Mouse (Mus musculus) CH12.LX (cell line): ENCODE data around the gene Otud7b. TPM values are rescaled to one million over a fixed set of nuclear protein-coding genes. Genes with fewer than 3 reads are reported as not detected.

Experiments
- DNase-seq: peaks from one replicate; pipeline ENCODE4 v3.0.0-alpha.2; 2013; ENCODE audit errors: extremely low read depth
- H3K27ac ChIP-seq: 2 replicates; pipeline ENCODE4 v1.5.1; 2012; ENCODE audit warnings: low read depth, mild to moderate bottlenecking, control low read depth, moderate library complexity; ENCODE audit not compliant: insufficient read depth
- H3K27me3 ChIP-seq: replicated peaks from 2 replicates; pipeline ENCODE3; 2012; ENCODE audit warnings: inconsistent platforms
- H3K36me3 ChIP-seq, 2 experiments: replicated peaks in 1 of 2; 2 replicates each; pipeline versions ENCODE3 to v1.6.1; 2012; ENCODE audit warnings: inconsistent platforms in 1 of 2, low read length in 1 of 2, mild to moderate bottlenecking in 1 of 2, mixed read lengths in 1 of 2, moderate library complexity in 1 of 2; ENCODE audit not compliant: control insufficient read depth in 1 of 2, insufficient read depth in 1 of 2
- H3K4me1 ChIP-seq, 2 experiments: 2 replicates each; pipeline ENCODE4 v1.6.1; 2012; ENCODE audit warnings: inconsistent platforms in 1 of 2, moderate library complexity in 1 of 2; ENCODE audit not compliant: insufficient read depth in 2 of 2, control insufficient read depth in 1 of 2
- H3K4me2 ChIP-seq: 2 replicates; pipeline ENCODE4 v1.6.1; 2012; ENCODE audit warnings: low read depth, mild to moderate bottlenecking, control low read depth; ENCODE audit not compliant: poor library complexity, insufficient read depth, severe bottlenecking
- H3K4me3 ChIP-seq, 3 experiments: fragments of 150-350 bp in 1 of 3; sonication (generic) in 1 of 3; replicated peaks in 1 of 3; 2 replicates each; pipeline versions ENCODE3 to v1.5.1; 2011 to 2012; ENCODE audit warnings: low read depth in 2 of 3, low read length in 2 of 3, mild to moderate bottlenecking in 2 of 3, moderate library complexity in 2 of 3, control low read depth in 1 of 3, improper control_type of control experiment in 1 of 3, inconsistent platforms in 1 of 3, mixed read lengths in 1 of 3; ENCODE audit not compliant: poor library complexity in 1 of 3
- H3K79me2 ChIP-seq: replicated peaks from 2 replicates; pipeline ENCODE4 v1.6.1; 2012; ENCODE audit warnings: mild to moderate bottlenecking, moderate library complexity; ENCODE audit not compliant: control insufficient read depth, poor library complexity, insufficient read depth, severe bottlenecking; ENCODE audit errors: extremely low read depth
- H3K9ac ChIP-seq: 2 replicates; pipeline ENCODE4 v1.6.1; 2012; ENCODE audit warnings: low read depth, mild to moderate bottlenecking, control low read depth, moderate library complexity; ENCODE audit not compliant: insufficient read depth
- H3K9me3 ChIP-seq: replicated peaks from 2 replicates; pipeline ENCODE3; 2012; ENCODE audit warnings: low read length, inconsistent platforms, mixed read lengths
- BHLHE40 ChIP-seq: IDR thresholded peaks from 2 replicates; pipeline ENCODE4 v1.6.1; 2011; ENCODE audit warnings: mild to moderate bottlenecking, low read depth, low read length, improper control_type of control experiment
- CHD1 ChIP-seq: IDR thresholded peaks from 2 replicates; pipeline ENCODE4 v1.6.1; 2012; ENCODE audit warnings: low read depth, low read length, improper control_type of control experiment, inconsistent platforms
- CHD2 ChIP-seq: IDR thresholded peaks from 2 replicates; pipeline ENCODE4 v1.6.1; 2011; ENCODE audit warnings: low read length, improper control_type of control experiment
- CTCF ChIP-seq, 2 experiments: IDR thresholded peaks in 1 of 2; conservative IDR thresholded peaks in 1 of 2; 2 replicates each; pipeline ENCODE4 v1.5.1; 2011 to 2012; ENCODE audit warnings: low read depth in 2 of 2, low read length in 2 of 2, improper control_type of control experiment in 1 of 2, inconsistent platforms in 1 of 2, mild to moderate bottlenecking in 1 of 2, moderate library complexity in 1 of 2
- E2F4 ChIP-seq: IDR thresholded peaks from 2 replicates; pipeline ENCODE4 v1.6.1; 2011; ENCODE audit warnings: low read depth, low read length, improper control_type of control experiment; ENCODE audit not compliant: insufficient replicate concordance
- ELF1 ChIP-seq: IDR thresholded peaks from 2 replicates; pipeline ENCODE4 v1.6.1; 2014; ENCODE audit warnings: low read depth, mild to moderate bottlenecking, inconsistent platforms, low read length, improper control_type of control experiment
- EP300 ChIP-seq: IDR thresholded peaks from 2 replicates; pipeline ENCODE4 v1.6.1; 2011; ENCODE audit warnings: low read length, improper control_type of control experiment
- ETS1 ChIP-seq: conservative IDR thresholded peaks from 2 replicates; pipeline ENCODE4 v1.6.1; 2012; ENCODE audit warnings: low read depth, mild to moderate bottlenecking, inconsistent platforms, low read length, improper control_type of control experiment, moderate library complexity
- GABPA ChIP-seq: IDR thresholded peaks from 2 replicates; pipeline ENCODE4 v1.6.1; 2012; ENCODE audit warnings: low read depth, low read length, improper control_type of control experiment, inconsistent platforms; ENCODE audit not compliant: insufficient replicate concordance
- HCFC1 ChIP-seq: IDR thresholded peaks from 2 replicates; pipeline ENCODE4 v1.6.1; 2012; ENCODE audit warnings: low read depth, mild to moderate bottlenecking, inconsistent platforms, low read length, improper control_type of control experiment
- IRF4 ChIP-seq: IDR thresholded peaks from 2 replicates; pipeline ENCODE4 v1.6.1; 2014; ENCODE audit warnings: low read depth, mild to moderate bottlenecking, inconsistent platforms, low read length, improper control_type of control experiment
- JUN ChIP-seq: IDR thresholded peaks from 2 replicates; pipeline ENCODE4 v1.6.1; 2011; ENCODE audit warnings: low read depth, mild to moderate bottlenecking, low read length, improper control_type of control experiment, moderate library complexity; ENCODE audit not compliant: insufficient read depth
- JUND ChIP-seq: conservative IDR thresholded peaks from 2 replicates; pipeline ENCODE4 v1.6.1; 2011; ENCODE audit warnings: low read depth, low read length, improper control_type of control experiment
- KAT2A ChIP-seq: IDR thresholded peaks from 2 replicates; pipeline ENCODE4 v1.6.1; 2012; ENCODE audit warnings: low read length, improper control_type of control experiment, inconsistent platforms; ENCODE audit not compliant: insufficient replicate concordance
- MAFK ChIP-seq: IDR thresholded peaks from 2 replicates; pipeline ENCODE4 v1.6.1; 2011; ENCODE audit warnings: low read length, improper control_type of control experiment; ENCODE audit not compliant: insufficient replicate concordance
- MAX ChIP-seq: IDR thresholded peaks from 2 replicates; pipeline ENCODE4 v1.6.1; 2011; ENCODE audit warnings: low read length, improper control_type of control experiment
- MAZ ChIP-seq: IDR thresholded peaks from 2 replicates; pipeline ENCODE4 v1.6.1; 2012; ENCODE audit warnings: low read depth, mild to moderate bottlenecking, inconsistent platforms, low read length, improper control_type of control experiment, moderate library complexity
- MXI1 ChIP-seq: IDR thresholded peaks from 2 replicates; pipeline ENCODE4 v1.6.1; 2011; ENCODE audit warnings: mild to moderate bottlenecking, low read depth, low read length, improper control_type of control experiment
- NELFE ChIP-seq: IDR thresholded peaks from 2 replicates; pipeline ENCODE4 v1.6.1; 2011; ENCODE audit warnings: low read depth, low read length, improper control_type of control experiment
- NRF1 ChIP-seq: IDR thresholded peaks from 2 replicates; pipeline ENCODE4 v1.6.1; 2014; ENCODE audit warnings: low read depth, mild to moderate bottlenecking, inconsistent platforms, low read length, improper control_type of control experiment, moderate library complexity
- PAX5 ChIP-seq: IDR thresholded peaks from 2 replicates; pipeline ENCODE4 v1.6.1; 2012; ENCODE audit warnings: low read length, inconsistent platforms, mixed read lengths
- POLR2A ChIP-seq: IDR thresholded peaks from 2 replicates; pipeline ENCODE4 v1.6.1; 2011; ENCODE audit warnings: low read depth, mild to moderate bottlenecking, improper control_type of control experiment, low read length
- POLR2AphosphoS2 ChIP-seq: IDR thresholded peaks from 2 replicates; pipeline ENCODE4 v1.6.1; 2011; ENCODE audit warnings: low read depth, low read length, improper control_type of control experiment
- RAD21 ChIP-seq: IDR thresholded peaks from 2 replicates; pipeline ENCODE4 v1.6.1; 2011; ENCODE audit warnings: low read depth, mild to moderate bottlenecking, low read length, improper control_type of control experiment, moderate library complexity
- RCOR1 ChIP-seq: conservative IDR thresholded peaks from 2 replicates; pipeline ENCODE4 v1.6.1; 2012; ENCODE audit warnings: low read depth, mild to moderate bottlenecking, inconsistent platforms, low read length, improper control_type of control experiment
- TBP ChIP-seq: conservative IDR thresholded peaks from 2 replicates; pipeline ENCODE4 v1.6.1; 2011; ENCODE audit warnings: low read depth, low read length, improper control_type of control experiment
- UBTF ChIP-seq: IDR thresholded peaks from 2 replicates; pipeline ENCODE4 v1.6.1; 2012; ENCODE audit warnings: low read depth, mild to moderate bottlenecking, inconsistent platforms, low read length, improper control_type of control experiment, moderate library complexity
- USF2 ChIP-seq: conservative IDR thresholded peaks from 2 replicates; pipeline ENCODE4 v1.6.1; 2011; ENCODE audit warnings: low read depth, low read length, improper control_type of control experiment
- ZKSCAN1 ChIP-seq: IDR thresholded peaks from 2 replicates; pipeline ENCODE4 v1.6.1; 2012; ENCODE audit warnings: low read depth, inconsistent platforms, low read length, improper control_type of control experiment, borderline replicate concordance
- ZMIZ1 ChIP-seq: IDR thresholded peaks from 2 replicates; pipeline ENCODE4 v1.6.1; 2012; ENCODE audit warnings: low read depth, mild to moderate bottlenecking, inconsistent platforms, low read length, improper control_type of control experiment
- ZNF384 ChIP-seq: IDR thresholded peaks from 2 replicates; pipeline ENCODE4 v1.6.1; 2012; ENCODE audit warnings: low read depth, low read length, improper control_type of control experiment, inconsistent platforms
- dilution Hi-C: fragments of 300-500 bp; cut with MboI; formaldehyde crosslinking; loops from 2 replicates; pipeline ENCODE4 v1.14.3; 2020; ENCODE audit warnings: low sequenced_read_pairs; ENCODE audit not compliant: extremely low pct_unique_long_range_greater_than_20kb, extremely low pct_ligation_motif_present
- in situ Hi-C: fragments of 300-500 bp; cut with MboI; formaldehyde crosslinking; loops from 3 replicates; pipeline ENCODE4 v1.14.3; 2019; ENCODE audit warnings: low sequenced_read_pairs, low pct_ligation_motif_present, low pct_unique_long_range_greater_than_20kb, mixed read lengths
- polyA plus RNA-seq: library from polyadenylated mRNA; unstranded; fragments of >175 nt; gene quantifications from 2 replicates; pipeline ENCODE4 v1.2.1, GENCODE M21; 2012; ENCODE audit warnings: low read depth; ENCODE audit not compliant: insufficient read length
- total RNA-seq, 2 experiments: library from RNA; depleted of rRNA; stranded (reverse); fragments of 300-350 nt in 1 of 2; fragments of >200 nt in 1 of 2; gene quantifications; 2 replicates each; pipeline ENCODE4 v1.2.3; 2012 to 2014

Otud7b gene
- total and polyA plus RNA-seq, 3 experiments = 12.3 to 17.7 (median 14.9) TPM

- H3K27me3 ChIP-seq = no peaks in the 10 kb centered on the region
- TF ChIP-seq MAFK (no peak), POLR2AphosphoS2 (no peak), IRF4 (no peak), RCOR1 (no peak), ZKSCAN1 (no peak), HCFC1 (no peak; the same call in 1 of the 2 replicates), E2F4 (no peak), TBP (no peak), USF2 (no peak)
- peak overlapping the region; percentile 20 for H3K27ac ChIP-seq
- H3K79me2 ChIP-seq = no peaks in the 10 kb centered on the region
- H3K36me3 ChIP-seq = no peaks in the 10 kb centered on the region
- peak overlapping the region; percentile 12; the same call in 1 of the 2 replicates for H3K9ac ChIP-seq
- in situ Hi-C loops (no loop called here), dilution Hi-C loops (no loop called here)
- peak overlapping the region; percentile 39 for H3K4me2 ChIP-seq
- H3K4me3 ChIP-seq = no peak overlapping the region
- H3K4me1 ChIP-seq = peaks cover 33 to 55% of the 10 kb centered on the region in 2 experiments
- DNase-seq = no peak
- no peaks in the 10 kb centered on the region for H3K9me3 ChIP-seq
Measured at GRCm38 (mm10) chr3:96098168-96098567, 6.2 kb upstream of the Otud7b start.

- dilution Hi-C loops (no loop called here), in situ Hi-C loops (no loop called here)
- Histone ChIP-seq H3K4me1 (peaks cover 33 to 60% of the 10 kb centered on the region in 2 experiments), H3K9ac (0 out of 2 replicates have a peak overlapping the region, but pooled peaks have one; percentile 12), H3K27me3 (no peaks in the 10 kb centered on the region), H3K4me2 (peak overlapping the region; percentile 39), H3K9me3 (no peaks in the 10 kb centered on the region), H3K36me3 (no peaks in the 10 kb centered on the region), H3K4me3 (no peak overlapping the region), H3K27ac (peak overlapping the region; percentile 22), H3K79me2 (no peaks in the 10 kb centered on the region)
- no peak for DNase-seq
- TF ChIP-seq KAT2A = no peak
- TF ChIP-seq EP300 = peak; percentile 37; the same call in 1 of the 2 replicates
- TF ChIP-seq E2F4 = no peak
- TF ChIP-seq RCOR1 = peak; percentile 67; the same call in 1 of the 2 replicates
- TF ChIP-seq ETS1 = peak; percentile 28; the same call in 1 of the 2 replicates
- no peak for TF ChIP-seq BHLHE40
- TF ChIP-seq ELF1 = peak; percentile 80
- TF ChIP-seq NELFE = 0 out of 2 replicates have a peak, but pooled peaks have one; percentile 39
- peak; percentile 36; the same call in 1 of the 2 replicates for TF ChIP-seq IRF4
- TF ChIP-seq RAD21 = no peak
- TF ChIP-seq TBP = no peak
- no peak for TF ChIP-seq GABPA
- TF ChIP-seq ZKSCAN1 = no peak
- no peak for TF ChIP-seq PAX5
- TF ChIP-seq CTCF (conservative IDR thresholded peaks at IDR 0.05 in 1 of 2, IDR thresholded peaks at IDR 0.05 in 1 of 2; ENCODE audit: low read depth in 2 of 2, low read length in 2 of 2) = no peak
- no peak for TF ChIP-seq CHD1
- no peak for TF ChIP-seq POLR2A
- TF ChIP-seq MAX = no peak
- TF ChIP-seq UBTF = no peak
- TF ChIP-seq MAZ = peak; percentile 46; the same call in 1 of the 2 replicates
- TF ChIP-seq JUND = no peak; the same call in 1 of the 2 replicates
- TF ChIP-seq MXI1 = no peak
- TF ChIP-seq JUN = no peak; the same call in 1 of the 2 replicates
- no peak; the same call in 1 of the 2 replicates for TF ChIP-seq CHD2
- TF ChIP-seq POLR2AphosphoS2 = no peak
- TF ChIP-seq ZNF384 = peak; percentile 57; the same call in 1 of the 2 replicates
- no peak for TF ChIP-seq NRF1
- TF ChIP-seq USF2 = no peak
- no peak for TF ChIP-seq ZMIZ1
Measured at GRCm38 (mm10) chr3:96098616-96099267, 5.6 kb upstream of the Otud7b start.
